Mouse (Mus musculus): Measurements from ENCODE around the gene Klf11.
"Not testable (repeated sequence)": the region's sequence is repeated elsewhere in the genome, so short reads cannot be mapped to it uniquely, and the experiment has no call there.

Gene Klf11

DNA sequence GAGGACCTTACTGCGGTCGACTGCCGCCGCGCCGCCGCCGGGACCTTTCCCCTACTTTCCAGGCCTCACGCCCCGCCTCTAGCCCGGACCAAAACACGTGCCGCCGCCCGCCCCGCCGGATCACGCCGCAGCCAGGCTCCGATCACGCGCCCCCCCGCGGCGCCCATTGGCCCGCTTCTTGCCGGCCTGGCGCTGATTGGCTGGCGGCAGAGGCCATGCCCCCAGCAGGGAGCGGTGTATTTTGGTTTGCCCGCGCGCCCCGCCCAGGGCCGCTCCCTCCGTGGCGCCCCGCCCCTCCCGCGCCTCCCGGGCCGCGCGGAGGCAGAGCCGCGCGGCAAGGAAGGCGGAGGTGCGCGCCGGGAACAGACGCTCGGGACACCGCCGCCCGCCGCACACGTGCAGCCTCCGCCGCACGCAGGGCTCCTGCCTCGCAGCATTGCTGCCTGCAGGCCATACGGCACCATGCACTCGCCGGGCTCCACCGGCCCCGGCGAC is at the start of gene Klf11:
Gene Klf11 (plus strand): TSS at position 212 of the 495 bp plus-strand sequence.
- peak; percentile 98 for DNase-seq (ENCODE audit: low spot score)

DNA sequence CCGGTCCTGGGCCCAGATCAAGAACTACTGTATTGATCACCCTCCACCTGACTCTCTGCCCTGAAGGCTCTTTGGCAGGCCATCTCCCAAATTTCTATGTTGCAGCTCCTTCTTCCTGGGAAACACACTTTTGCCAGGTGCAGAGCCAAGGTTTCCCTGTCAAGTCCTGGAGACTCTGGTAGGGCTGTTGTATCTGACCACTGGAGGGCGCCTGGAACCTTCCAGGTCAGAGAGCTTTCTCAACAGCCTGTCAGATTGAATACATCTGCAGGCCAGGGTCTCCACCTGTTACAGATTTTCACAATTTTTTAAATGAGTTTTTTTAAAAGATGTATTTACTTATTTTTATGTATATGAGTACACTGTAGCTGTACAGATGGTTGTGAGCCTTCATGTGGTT is 47.8 kb upstream of the Klf11 start:
- DNase-seq (ENCODE audit: low spot score), result peak; percentile 29

DNA sequence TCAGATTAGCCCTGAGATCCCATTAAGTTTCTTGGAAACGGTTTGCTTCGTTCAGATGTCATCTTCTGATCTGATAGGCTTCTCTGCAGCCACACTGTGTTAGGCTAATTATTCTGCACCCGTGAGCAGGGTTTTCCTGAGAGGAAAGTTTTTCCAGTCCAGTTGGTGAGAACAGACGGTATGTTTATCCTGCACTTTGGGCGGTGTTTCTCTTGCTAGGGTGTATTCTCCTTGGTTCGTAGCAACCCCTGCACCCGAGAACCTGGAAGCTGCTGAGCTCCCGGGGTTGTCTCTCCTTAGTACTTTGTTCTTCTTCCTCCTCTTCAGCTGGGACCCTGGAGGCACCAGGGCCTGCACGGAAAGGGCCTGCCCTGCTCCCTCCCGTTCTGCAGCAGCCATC is 44.9 kb upstream of the Klf11 start:
- no peak for DNase-seq (ENCODE audit: low spot score)

DNA sequence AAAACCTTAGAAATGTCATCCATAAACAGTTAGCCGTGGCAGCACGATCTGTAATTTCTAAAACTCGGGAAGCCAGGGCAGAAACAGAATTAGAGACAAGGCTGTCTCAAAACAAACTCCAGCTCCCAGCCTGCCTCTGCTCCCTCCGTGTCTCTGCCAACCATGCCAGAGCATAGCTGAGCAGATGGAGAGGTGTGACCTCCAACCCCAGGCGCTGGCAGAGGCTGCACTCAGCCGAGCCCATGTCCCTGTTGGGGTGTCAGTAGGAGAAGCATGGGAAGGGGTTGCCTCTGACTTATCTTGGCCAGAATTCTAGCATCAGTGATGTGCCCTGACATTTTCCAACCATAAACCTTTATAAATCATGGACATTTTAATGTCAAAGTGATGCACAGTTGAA is 38.5 kb upstream of the Klf11 start:
- DNase-seq (ENCODE audit: low spot score), result no peak

DNA sequence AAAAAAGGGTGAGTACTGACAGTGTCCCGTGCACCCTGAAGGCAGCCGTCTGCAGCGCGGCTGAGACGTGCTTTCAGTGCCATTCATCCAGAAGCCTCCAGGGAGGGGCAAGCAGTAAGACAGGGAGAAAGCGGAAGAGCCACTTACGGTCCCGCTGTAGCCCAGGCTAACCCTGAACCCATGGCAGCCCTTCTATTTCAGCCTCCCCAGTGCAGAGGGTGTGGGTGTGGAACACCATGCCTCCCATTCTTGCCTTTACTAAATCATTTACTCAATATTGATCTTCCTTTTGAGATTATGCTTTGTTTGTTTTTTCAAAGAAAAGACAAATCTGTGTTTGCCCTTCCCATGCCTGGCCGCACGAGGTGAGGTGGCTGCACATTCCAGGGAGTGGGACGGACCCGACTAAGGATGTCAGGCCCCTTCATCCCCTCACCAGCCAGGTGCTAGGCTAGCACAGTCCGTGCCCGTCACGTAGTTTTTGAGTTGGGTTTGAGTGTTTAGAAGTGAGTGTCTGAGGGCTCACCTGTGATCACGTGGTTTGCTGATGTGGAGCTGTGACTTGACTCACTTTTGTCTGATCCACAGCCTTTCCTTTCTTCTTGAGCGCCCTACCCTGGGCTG is 36.5 kb upstream of the Klf11 start:
- no peak for DNase-seq (ENCODE audit: low spot score)

DNA sequence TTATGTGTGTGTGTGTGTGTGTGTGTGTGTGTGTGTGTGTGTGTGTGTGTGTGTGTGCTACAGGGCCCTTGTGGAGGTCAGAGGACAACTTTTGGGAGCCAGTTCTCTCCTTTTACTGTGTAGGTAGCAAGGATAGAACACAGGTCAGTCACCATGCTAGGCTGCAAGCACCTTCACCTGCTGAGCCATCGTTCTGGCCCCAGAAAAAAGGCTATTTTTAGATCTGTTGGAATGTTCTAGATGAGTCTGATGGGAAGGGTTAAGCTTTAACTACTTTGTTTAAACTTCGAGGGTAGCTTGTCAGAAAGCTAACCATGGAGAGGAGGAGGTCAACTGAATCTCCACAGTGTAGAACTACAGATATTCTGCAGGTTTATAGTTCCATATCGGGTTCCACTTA is 35.9 kb upstream of the Klf11 start:
- no peak for DNase-seq (ENCODE audit: low spot score)

DNA sequence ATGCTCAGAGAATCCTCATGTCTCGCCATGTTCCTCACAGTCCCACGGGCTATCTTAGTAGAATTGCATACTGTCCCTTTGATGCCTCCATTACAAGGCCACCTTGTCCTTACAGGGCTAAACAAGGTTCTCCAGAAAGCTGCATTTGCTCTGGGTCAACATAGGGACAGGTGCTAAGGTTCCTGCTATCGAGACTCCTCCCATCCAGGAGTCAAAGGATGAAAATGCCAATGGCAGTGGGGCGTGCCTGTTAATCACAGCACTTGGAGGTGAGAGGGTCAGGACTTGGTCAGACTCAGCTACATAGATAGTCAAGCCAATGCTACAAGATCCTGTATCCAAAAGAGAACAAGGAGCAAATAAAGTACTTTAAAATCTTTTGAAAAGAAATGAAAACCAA is 31.6 kb upstream of the Klf11 start:
- no peak for DNase-seq (ENCODE audit: low spot score)

DNA sequence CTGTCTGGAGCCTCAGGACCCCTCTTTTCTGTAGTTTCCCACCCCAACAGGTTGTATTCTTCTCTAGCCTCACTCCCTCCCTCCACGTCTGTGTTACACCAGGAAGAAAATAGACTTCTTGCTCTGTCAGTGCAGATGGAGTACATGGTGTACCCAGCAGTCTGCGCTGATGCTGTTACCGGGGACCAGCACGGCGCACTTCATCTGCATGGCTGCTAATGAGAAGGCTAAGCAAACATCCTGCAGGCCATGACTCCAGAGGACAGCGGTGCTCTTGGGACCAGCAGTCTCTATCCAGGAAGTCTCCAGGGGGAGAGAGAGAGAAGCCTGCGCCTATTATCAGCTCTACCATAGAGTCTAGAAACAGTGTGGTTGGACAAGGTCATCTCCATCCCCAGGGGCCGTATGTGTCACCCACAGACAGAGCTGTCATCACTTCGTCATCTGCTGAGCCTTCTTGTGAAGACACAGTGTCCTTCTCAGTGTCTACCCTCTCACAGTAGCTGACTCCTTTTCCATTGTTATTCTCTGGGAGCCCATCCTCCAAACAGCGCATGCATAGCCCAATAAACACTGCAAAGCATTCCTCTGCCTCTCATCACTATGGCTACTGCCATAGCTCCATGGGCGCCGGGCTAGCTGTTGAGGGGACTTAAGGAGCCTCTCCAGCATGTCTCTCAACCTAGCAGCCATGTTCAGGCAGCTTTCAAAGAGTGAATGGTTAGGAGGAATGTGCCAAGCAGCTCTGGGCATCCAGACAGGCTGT is 27.4 kb upstream of the Klf11 start:
- DNase-seq (ENCODE audit: low spot score), result no peak

DNA sequence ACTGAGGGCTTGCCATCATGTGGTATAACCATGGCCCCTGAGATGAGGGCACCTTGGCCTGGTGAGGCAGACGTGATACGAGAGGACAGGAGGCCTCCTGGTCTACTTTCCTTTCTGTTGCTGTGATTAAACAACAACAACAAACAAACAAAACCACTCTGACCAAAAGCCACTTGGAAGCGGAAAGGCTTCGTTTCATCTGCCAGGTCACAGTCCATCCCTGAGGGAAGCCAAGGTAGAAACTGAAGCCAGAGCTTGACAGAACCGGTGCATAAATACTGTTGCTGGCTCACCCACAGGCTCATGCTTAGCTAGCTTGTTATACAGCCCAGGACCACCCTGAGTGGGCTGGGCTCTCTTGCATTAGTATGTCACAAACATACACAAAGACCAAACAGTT is 24.7 kb upstream of the Klf11 start:
- DNase-seq (ENCODE audit: low spot score), result no peak

DNA sequence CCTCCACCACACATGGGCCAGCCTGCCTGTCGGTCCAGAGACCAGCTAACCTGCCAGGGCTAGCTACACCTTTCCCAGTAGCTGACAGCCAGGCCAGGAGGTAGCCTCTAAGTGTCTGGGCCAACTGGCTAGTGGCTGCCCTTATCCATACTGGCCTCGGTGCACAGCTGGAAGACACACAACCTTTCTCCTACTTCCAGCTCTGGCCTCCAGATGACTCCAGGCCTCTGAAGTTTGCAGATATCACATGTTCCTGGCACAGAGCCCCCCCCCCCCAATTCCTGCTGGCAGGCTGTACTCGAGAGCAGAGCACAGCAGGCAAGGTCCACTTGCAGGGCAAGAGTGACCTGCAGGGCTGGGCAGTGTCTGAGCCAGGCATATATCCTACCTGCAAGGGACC is 23.9 kb upstream of the Klf11 start:
- no peak for DNase-seq (ENCODE audit: low spot score)

DNA sequence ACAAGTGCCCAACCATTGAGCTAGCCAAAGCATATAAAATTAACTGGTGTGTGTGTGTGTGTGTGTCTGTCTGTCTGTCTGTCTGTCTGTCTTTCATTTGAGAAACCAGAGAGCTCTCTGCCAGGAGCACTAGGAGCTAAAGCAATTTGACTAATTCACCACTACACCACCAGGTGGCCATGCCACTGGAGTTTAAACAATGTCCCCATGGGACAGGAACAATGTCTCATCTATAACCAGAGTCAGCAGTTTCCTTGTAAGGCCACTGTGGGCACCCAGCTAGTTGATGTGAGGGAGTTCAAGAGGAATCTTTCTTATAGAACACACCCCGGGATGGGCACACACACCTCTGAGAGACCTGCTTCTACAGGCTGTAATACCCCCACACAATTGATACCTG is 20.9 kb upstream of the Klf11 start:
- no peak for DNase-seq (ENCODE audit: low spot score)

DNA sequence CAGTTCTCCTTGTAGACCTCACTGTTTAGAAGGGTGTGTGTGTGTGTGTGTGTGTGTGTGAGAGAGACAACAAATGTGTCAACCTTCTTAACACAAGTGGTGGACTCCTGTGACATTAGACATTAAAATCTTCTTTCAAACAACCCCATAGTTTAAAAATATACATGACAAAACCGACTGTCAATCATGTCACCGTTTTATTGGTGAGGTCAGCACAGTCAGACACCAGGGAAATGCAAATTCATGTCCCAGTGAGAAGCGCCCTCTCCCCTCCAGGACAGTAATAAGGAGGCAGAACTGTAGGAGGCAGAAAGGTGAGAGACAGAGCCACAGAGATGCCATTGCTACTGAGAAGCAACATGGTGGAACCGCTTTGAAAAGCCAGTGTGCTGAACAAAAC is 18.7 kb upstream of the Klf11 start:
- DNase-seq (ENCODE audit: low spot score), result no peak

DNA sequence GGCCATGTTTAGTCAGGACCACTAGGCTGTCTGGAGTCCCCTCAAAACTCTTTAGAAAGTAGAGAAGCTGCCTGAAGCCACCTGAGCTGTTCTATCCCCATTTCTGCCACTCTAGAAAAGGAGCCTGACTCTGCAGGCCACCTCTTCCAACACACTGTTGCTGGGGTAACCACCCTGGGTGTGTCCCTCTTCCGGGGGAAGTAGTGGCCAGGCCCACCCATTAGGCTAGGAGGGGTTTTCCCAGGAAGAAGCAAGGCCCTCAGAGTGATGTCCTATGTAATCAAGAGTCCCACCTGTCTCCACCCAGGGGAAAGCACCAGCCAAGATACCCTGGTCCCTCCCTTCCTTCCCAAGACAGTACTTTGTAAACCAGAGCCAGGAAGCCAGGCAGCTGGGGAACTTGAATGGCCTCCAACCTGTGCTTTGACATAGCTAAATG is 17.3 kb upstream of the Klf11 start:
- DNase-seq (ENCODE audit: low spot score), result no peak

DNA sequence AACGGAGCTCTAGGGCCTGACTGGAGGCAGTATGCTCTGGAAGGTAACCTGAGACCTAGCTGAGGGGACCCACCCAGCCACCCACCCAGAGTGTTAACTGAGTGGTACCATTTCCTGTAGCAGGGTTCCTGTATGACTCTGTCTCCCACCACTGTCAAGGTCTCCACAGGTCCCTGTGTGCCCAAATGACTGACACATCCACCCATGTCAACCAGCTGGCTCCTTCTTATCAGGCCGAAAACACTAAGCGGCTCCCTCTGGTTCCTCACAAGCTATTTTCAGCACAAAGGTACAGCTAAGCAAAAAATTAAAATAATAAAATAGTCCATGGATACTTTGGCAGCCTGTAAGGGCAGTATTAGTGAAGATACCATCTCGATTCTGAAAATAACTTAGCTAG is 16.9 kb upstream of the Klf11 start:
- DNase-seq (ENCODE audit: low spot score), result no peak

DNA sequence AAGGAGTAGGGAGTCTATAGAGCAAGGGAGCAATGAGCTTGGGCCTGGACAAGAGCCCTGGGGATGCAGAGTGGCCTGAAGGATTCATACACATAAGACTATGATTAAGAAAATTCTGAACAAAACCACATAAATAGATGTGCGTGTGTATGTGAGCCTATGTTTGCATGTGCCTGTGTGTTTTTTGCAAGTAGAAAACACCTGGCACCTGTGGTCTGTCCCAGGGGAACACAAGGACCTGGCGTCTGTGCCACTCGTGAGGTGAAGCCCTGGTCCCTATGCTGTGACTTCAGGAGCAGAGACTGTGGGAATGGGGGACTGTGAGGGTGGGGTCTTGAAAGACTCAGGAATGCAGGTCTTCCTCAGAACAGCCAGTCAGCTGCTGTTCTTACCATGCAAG is 16.4 kb upstream of the Klf11 start:
- DNase-seq (ENCODE audit: low spot score), result no peak

DNA sequence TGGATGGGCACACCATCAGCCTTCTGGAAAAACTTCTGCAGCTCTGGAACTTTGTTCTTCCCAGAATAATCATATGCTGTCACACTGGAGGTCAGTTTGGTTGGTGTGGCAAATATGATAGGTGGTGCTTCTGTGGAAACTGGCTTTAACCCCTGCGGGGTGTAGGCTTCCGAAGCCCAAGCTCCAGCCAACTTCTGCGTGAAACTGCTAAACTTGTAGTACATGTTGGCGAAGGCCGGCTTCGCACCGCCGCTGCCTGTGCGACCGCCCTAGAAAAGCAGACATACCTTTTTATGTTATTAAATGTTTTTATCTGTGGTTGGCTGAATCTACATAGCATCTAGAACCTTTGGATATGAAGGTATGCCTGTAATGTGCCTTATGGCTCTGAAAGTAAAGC is 12.3 kb upstream of the Klf11 start:
- DNase-seq (ENCODE audit: low spot score), result not testable (repeated sequence)

DNA sequence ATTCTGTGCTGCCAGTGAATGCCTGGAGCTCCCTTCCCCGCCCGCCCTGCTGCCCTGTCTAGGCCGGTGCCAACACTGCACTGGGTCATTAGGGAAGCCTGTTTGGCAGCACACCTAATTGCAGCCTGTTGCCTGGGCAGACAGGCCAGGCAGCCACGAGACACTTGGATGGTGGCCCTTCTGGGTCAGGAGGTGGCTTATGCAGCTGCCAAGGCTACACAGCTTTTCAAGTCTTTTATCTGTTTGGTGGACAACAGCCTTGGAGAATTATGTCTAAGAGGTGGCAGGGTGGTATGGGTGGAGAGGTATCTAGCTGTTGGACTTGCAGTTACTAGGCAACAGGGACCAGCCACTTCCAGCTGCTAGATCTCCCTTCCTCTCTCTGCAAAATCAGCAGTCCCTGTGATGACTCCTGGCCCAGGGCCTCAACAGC is 8.7 kb upstream of the Klf11 start:
- peak; percentile 45 for DNase-seq (ENCODE audit: low spot score)

DNA sequence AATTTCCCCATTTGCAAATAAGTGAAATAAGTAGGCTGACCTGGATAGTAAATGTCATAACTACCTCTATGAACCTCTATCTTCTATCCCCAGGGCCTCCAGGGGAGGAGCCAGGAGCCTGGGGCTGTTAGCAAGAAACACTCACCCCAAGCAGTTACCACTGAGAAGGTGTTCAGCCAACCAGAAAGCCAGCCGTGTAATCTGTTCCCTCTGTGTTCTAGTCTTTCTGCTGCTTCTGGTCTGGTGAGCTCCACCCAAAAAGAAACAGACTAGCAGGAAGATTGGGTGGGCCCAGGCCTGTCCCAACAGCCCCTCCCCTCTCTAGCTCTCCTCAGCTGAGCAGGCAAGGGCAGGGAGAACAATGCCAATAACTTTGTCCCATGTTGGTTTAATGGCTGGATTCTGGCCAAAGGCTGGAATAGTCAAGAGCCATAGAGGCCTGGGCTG is 6.9 kb upstream of the Klf11 start:
- DNase-seq (ENCODE audit: low spot score), result no peak

DNA sequence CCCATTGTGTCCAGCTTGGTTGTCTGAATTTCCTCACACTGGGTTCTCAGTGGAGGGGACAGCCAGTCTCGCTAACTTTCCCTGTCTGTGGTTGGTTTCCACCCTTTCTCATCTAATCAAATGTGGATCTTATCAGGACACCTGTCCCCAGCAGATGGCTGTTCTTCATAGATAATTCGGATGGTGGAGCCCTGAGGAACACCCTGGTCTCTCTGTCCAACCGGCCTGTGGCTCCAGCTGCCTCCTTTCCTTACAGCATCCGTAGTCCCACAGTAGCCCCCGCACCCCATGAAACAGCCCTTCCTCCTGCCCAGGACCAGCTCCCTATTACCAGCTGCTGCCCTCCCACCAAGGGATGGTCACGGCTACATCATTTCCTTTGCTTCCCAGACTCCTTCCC is 5.2 kb upstream of the Klf11 start:
- no peak for DNase-seq (ENCODE audit: low spot score)

DNA sequence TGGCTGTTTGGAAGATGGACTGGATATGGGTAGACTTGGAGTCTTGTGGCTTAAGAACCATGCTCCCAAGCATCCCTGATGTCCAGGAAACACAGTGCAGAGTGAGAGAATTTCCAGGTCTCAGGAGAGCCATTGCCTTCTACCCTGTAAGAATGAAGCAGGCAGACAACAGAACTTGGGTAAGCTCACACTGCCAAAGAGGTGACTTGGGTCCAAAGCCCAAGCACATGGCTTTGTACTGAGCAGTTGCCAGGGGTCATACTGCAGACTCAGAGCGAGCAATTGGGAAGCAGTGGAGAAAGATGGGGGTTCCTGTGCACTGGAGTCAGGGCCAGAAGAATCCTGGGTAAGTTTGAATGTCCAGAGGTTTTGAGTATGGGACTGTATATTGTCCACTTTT is 3.0 kb upstream of the Klf11 start:
- no peak for DNase-seq (ENCODE audit: low spot score)

DNA sequence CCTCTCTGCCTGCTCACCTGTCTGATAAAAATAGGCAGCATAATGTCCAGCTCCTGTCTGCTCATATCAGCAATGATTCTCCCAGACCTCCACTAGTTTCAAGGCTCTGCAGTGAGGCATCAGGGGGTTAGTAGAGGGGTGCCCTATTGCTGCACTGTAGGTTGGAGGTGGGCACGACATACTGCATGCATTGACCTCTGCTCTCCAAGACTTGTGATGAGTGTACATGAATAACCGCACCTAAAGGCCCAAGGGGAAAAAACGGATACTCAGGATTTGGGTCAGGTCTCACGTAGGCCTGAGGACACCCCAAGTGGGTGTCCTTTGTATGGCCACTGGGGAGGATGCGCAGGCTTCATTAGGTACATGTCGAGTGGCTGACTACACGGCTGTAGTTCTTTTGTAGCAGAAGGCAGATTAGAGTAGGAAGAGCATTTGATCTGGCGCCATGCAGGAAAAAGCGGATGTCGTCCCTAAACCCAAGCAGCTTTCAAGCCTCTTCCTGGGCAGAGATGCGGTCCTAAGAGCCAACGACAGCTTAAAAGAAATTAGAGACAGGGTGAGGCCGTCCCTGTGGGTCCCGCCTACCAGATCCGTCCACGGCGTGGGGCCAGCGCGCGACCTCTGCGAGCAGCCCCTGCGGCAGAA is 535 bp upstream of the Klf11 start:
- DNase-seq (ENCODE audit: low spot score), result no peak

DNA sequence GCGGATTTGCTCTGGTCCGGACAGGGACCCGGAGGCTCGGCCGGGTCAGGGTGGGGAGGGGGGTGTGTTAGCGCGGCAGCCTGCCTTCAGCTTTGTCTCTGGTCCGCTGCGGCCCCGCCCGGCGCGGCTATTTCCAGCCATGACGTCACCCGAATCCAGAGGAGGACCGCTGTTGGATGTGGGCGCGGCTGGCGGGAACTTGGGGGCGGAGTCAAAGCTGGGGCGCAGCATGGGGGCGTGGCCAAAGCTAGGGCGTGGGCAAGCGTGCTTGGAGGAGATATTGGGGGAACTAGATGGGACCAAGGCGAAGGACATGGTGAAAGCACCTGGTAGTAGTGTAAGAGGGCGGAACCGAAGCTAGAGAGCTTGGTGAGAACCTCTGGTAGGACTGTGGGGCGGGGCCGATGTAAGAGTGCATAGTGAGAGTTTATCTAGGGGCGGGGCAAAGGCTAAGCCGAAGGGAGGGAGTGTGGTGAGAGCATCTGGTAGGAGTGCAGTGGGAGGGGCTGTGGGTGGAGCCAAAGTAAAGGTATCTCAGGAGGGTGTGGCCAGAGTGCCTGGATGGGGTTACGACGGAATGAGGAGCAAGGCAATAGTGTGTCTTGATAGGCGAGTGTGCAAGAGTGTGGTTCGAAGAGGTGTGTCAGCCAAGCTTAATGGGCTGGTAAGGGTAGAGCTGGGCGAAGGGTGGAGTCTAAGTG is 718 bp downstream of the Klf11 start:
- peak; percentile 96 for DNase-seq (ENCODE audit: low spot score)

All from testis, postnatal 14 days (tissue).